Mouse (Mus musculus) brain, embryonic 14.5 days (tissue): ENCODE measurements around the gene Rita1.

Experiments used
- CTCF ChIP-seq: fragments of 200-500 bp; IDR thresholded peaks from 2 replicates; pipeline ENCODE4 v1.5.1; 2012; ENCODE audit warnings: inconsistent platforms, mild to moderate bottlenecking, moderate library complexity, borderline replicate concordance; ENCODE audit not compliant: insufficient read depth, insufficient read length; ENCODE audit errors: extremely low read depth
- POLR2A ChIP-seq: fragments of 200-500 bp; IDR thresholded peaks from 2 replicates; pipeline ENCODE4 v1.6.1; 2012; ENCODE audit warnings: mild to moderate bottlenecking, inconsistent platforms, borderline replicate concordance; ENCODE audit not compliant: poor library complexity, insufficient read depth, insufficient read length, severe bottlenecking; ENCODE audit errors: extremely low read depth

GRCm38 (mm10) chr5:120611416-120611815, 973 bp downstream of the Rita1 start:
- TF ChIP-seq CTCF (no peak), POLR2A (no peak)
